Mouse (Mus musculus) spleen, adult 2 months (tissue): Measurements from ENCODE around the gene Adamts4. TPM values are rescaled to one million over a fixed set of nuclear protein-coding genes. Genes with fewer than 3 reads are reported as not detected.

Experiments used
- DNase-seq, 2 experiments: peaks; one replicate each; pipeline versions ENCODE4 v3.0.0 to v3.0.0-alpha.2; 2012 to 2021; ENCODE audit warnings: low spot score in 2 of 2, low read depth in 1 of 2
- H3K27ac ChIP-seq: fragments of 200-500 bp; 2 replicates; pipeline ENCODE4 v1.5.1; 2012; ENCODE audit warnings: low read length, inconsistent platforms; ENCODE audit not compliant: insufficient read depth
- H3K27me3 ChIP-seq: fragments of 200-500 bp; 2 replicates; pipeline ENCODE4 v1.6.1; 2012; ENCODE audit warnings: mild to moderate bottlenecking, moderate library complexity, low read length, inconsistent platforms; ENCODE audit not compliant: control insufficient read depth, insufficient read depth
- H3K36me3 ChIP-seq: fragments of 200-500 bp; 2 replicates; pipeline ENCODE4 v1.6.1; 2012; ENCODE audit warnings: mild to moderate bottlenecking, low read length, inconsistent platforms; ENCODE audit not compliant: control insufficient read depth, insufficient read depth
- H3K4me1 ChIP-seq: fragments of 200-500 bp; 2 replicates; pipeline ENCODE4 v1.6.1; 2011; ENCODE audit warnings: inconsistent platforms; ENCODE audit not compliant: control insufficient read depth, insufficient read depth, insufficient read length
- H3K4me3 ChIP-seq: fragments of 200-500 bp; 2 replicates; pipeline ENCODE4 v1.5.1; 2011; ENCODE audit warnings: mild to moderate bottlenecking, inconsistent platforms; ENCODE audit not compliant: insufficient read depth, insufficient read length; ENCODE audit errors: extremely low read depth
- CTCF ChIP-seq: fragments of 200-500 bp; IDR thresholded peaks from 2 replicates; pipeline ENCODE4 v1.5.1; 2011; ENCODE audit warnings: mild to moderate bottlenecking, inconsistent platforms; ENCODE audit not compliant: insufficient read depth, insufficient read length, insufficient replicate concordance; ENCODE audit errors: extremely low read depth
- POLR2A ChIP-seq: fragments of 200-500 bp; IDR thresholded peaks from 2 replicates; pipeline ENCODE4 v1.6.1; 2011; ENCODE audit warnings: low read depth, low read length, inconsistent platforms
- WGBS: fragments of 180-500 bp; shearing (Covaris S2); methylation state at CpG from one replicate; pipeline ENCODE4 v1.1.7; 2018; 5-methylcytosine and 5-hydroxymethylcytosine counted together
- polyA plus RNA-seq: library from polyadenylated mRNA; depleted of rRNA; stranded (reverse); fragments of >200 nt; gene quantifications from 2 replicates; pipeline ENCODE4 v1.2.3, GENCODE M21; 2012

Gene Adamts4
- polyA plus RNA-seq, 1 experiment = 0.64 TPM

DNA sequence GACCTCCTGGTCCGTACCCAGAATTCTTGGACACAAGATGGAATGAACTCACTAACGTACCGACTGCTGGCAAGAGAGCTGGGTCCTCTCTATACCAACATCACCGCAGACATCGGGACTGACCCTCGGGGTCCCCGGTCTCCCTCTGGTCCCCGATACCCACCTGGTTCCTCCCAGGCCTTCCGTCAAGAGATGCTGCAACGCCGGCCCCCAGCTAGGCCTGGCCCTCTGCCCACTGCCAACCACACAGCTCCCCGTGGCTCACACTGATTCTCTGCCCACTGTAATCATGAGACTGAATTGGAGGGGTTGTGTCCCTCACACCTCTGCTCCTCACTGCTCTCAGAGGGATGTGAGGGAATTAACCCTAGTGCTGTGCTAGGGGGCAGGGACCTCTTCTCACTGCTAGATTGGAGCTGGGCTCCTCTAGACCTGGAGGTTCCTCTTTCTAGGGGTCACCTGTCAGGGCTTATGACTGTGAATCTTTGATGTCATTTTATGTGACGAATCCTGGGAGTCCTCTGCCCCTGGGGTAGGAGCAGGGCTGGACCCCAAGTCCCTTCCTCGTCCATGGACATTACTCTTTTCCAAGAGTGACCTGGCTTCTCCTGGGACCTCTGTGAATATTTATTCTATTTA lies 26.0 kb downstream of the Adamts4 start:
- Histone ChIP-seq H3K27ac (no peak overlapping the region), H3K36me3 (peaks cover 32% of the 10 kb centered on the region), H3K4me1 (peaks cover 14% of the 10 kb centered on the region; the same call in 1 of the 2 replicates), H3K4me3 (no peak overlapping the region), H3K27me3 (no peaks in the 10 kb centered on the region)
- TF ChIP-seq POLR2A = no peak
- no peak for TF ChIP-seq CTCF
- WGBS = 93% methylated on average over 14 of the region's 14 CpGs
- DNase-seq = no peak

DNA sequence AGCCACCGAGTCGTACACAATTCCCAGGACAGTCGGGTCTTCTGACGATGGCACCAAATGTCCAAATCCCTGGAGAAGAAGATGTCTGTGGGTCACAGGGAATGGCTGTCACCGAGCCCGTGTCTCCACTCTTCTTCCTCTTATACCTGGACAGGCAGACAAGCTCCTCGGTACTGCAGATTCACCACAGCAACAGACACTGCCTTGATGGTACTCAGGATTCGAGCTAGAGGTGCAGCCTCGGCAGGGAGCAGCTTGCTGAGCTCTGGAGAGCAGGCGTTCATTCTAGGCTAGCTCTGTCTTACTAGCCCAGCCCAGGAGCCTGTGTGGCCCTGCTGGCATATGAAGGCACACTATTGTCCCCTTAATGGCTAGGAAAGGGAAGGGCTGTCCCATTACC lies 27.5 kb downstream of the Adamts4 start:
- Histone ChIP-seq H3K27ac (no peak overlapping the region), H3K27me3 (no peaks in the 10 kb centered on the region), H3K36me3 (peaks cover 32% of the 10 kb centered on the region), H3K4me1 (peaks cover 5% of the 10 kb centered on the region; the same call in 1 of the 2 replicates), H3K4me3 (no peak overlapping the region)
- no peak for TF ChIP-seq POLR2A
- no peak for TF ChIP-seq CTCF
- no peak for DNase-seq
- 95% methylated on average over 10 of the region's 10 CpGs for WGBS

DNA sequence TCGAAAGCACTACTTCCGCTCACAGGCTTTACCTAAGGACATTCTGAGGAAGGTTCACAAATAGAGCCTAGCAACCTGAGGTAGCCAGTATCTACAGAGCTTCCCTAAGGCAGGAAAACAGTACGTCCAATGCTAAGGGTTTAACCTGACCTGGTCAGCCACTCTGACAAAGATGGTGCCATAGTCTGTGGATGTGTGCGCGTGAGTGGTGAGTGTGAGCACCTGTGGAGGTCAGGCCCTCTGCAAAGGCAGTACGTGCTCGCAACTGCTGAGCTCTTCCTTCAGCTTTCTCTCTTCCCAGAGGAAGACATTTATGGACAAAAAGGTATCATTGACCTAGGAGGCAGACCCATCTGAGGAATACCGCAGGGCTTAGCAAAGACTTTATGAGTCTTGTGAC lies 28.2 kb downstream of the Adamts4 start:
- Histone ChIP-seq H3K4me3 (no peak overlapping the region), H3K4me1 (peaks cover 5% of the 10 kb centered on the region; the same call in 1 of the 2 replicates), H3K36me3 (peaks cover 32% of the 10 kb centered on the region), H3K27me3 (no peaks in the 10 kb centered on the region), H3K27ac (no peak overlapping the region)
- DNase-seq = no peak
- WGBS = 98% methylated on average over 8 of the region's 8 CpGs
- no peak for TF ChIP-seq POLR2A
- TF ChIP-seq CTCF = no peak

DNA sequence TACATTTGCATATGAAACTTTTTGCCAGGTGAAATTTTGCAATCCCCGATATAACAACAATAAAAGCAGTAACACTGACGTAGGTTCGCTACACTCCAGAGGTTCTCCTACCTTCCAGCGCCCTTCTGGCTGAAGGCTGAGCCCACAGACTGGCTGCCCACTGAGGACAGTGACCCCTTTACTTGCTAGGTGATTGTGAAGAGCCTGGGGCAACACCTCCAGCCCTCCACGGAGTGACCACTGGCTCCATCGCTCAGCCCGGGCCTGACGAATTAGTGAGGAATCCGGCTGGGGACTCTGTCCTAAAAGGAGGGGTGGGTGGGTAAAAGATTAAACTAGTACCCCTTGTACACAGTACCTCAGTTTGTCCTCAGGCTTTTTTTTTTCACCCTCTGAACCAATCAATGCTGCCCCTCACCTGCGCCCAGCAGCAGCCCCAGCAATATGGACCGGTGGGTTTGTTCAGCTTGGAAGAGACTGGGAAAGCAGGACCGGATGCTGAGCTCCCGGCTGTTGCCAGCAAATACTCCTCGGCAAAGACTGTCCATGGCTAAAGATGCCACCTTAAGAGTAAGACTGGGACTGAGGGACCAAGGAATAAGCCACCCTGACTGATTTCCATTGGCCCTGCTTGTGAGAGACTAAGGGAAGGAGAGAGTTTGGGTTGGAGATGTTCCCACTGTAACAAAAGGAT lies 28.9 kb downstream of the Adamts4 start:
- WGBS = 95% methylated on average over 14 of the region's 14 CpGs
- Histone ChIP-seq H3K36me3 (peaks cover 29% of the 10 kb centered on the region), H3K27ac (no peak overlapping the region)

GRCm38 (mm10) chr1:171279721-171280120 lies 29.5 kb downstream of the Adamts4 start:
- TF ChIP-seq CTCF (no peak), POLR2A (no peak)
- Histone ChIP-seq H3K27ac (no peak overlapping the region), H3K27me3 (no peaks in the 10 kb centered on the region), H3K4me3 (no peak overlapping the region), H3K4me1 (peaks cover 5% of the 10 kb centered on the region; the same call in 1 of the 2 replicates), H3K36me3 (peaks cover 27% of the 10 kb centered on the region)
- WGBS = 88% methylated on average over 5 of the region's 5 CpGs
- DNase-seq = no peak

More for the DNA sequence above, 28.9 kb downstream of the Adamts4 start:
- Histone ChIP-seq H3K4me1 (peaks cover 5% of the 10 kb centered on the region; the same call in 1 of the 2 replicates), H3K27me3 (no peaks in the 10 kb centered on the region), H3K4me3 (no peak overlapping the region; the same call in 1 of the 2 replicates)
- no peak for DNase-seq
- TF ChIP-seq POLR2A = no peak
- no peak for TF ChIP-seq CTCF

DNA sequence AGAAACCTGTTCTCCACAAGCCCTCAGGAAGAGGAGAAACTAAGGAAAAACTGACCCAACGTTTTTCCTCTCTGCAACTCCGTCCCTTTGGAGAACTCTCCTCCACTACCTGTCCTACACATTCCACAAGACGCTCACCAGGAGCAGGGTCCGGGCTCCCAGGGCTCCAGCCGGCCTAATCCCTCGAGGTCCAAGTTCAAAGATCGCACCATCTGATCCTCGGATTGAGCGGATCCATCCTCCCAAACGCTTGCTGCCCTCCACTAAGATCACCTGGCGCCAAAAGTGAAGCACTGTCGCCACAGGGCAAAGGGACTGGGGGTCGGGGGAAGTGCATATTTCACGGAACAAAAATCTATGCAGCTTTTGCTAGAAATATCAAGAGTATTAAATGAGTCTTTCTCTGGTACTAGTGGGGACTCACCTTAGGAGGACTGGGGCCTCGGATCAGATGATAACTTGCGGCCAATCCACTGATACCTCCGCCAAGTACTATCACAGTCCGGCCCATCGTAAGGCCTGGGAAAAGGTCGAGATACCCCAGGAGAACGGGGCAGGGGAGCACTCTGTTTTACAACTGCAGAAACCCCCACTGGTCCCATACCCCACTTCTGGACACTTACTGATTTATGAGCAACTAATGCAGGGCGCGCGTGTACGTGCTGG lies 30.2 kb downstream of the Adamts4 start:
- H3K4me1 ChIP-seq = peaks cover 5% of the 10 kb centered on the region; the same call in 1 of the 2 replicates
- H3K27me3 ChIP-seq = no peaks in the 10 kb centered on the region
- no peak for DNase-seq
- H3K27ac ChIP-seq = peak overlapping the region; percentile 46; the same call in 1 of the 2 replicates
- WGBS = 4% methylated on average over 25 of the region's 25 CpGs
- H3K36me3 ChIP-seq = peaks cover 21% of the 10 kb centered on the region
- TF ChIP-seq CTCF (no peak), POLR2A (no peak)
- peak overlapping the region; percentile 78 for H3K4me3 ChIP-seq
